Mouse (Mus musculus): Measurements from ENCODE around the gene Slc9a5. TPM values are rescaled to one million over a fixed set of nuclear protein-coding genes. Genes with fewer than 3 reads are reported as not detected.

Gene Slc9a5
- polyA plus RNA-seq, 1 experiment = 3.4 TPM

DNA sequence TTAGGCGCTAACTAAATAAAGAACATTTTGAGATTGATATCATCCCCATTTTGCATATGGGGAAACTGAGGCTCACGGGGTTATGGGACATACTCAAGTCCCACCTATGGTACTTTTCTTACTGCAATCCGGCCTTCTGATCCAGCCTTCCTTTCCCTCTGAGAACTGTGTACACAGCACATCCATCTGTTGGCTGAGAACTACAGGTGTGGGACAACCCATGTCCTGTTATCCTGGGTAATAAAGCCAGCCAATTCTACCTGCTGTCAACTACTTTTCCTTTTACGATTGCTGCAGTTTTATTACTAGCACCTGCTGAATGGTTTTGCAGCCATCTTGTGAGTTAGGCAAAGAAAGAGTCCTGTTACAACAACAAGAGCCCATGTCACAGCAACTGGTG lies 5.9 kb downstream of the Slc9a5 start:
- DNase-seq (ENCODE audit: low spot score) = no peak

DNA sequence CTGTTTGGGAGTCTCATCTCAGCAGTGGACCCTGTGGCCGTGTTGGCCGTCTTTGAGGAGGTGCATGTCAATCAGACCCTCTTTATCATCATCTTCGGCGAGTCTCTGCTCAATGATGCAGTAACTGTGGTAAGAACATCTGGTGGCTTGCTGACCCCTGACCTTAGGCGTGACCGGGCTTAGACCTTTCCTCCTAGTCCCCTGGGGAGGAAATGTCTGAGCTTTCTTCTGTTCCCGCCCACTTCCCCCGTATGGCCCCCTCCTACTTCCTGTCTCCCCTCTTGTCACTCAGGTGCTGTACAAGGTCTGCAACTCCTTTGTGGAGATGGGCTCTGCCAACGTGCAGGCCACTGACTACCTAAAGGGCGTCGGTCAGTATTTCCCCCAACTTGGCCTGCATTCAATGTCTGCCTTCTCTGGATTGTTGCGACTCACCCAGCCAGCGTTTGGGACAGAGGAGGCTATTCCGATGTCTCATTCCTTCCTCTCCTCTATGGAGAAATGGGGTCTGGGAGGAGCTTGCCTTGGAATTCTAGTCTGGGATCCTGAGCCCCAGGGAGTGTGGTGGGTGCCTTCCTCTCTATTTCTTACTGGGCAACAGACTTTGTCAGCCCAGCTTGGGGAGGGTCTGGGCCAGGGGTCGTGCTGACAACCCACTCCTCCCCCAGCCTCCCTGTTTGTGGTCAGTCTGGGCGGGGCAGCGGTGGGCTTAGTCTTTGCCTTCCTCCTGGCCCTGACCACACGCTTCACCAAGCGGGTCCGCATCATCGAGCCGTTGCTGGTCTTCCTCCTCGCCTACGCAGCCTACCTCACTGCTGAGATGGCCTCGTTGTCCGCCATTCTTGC lies 6.8 kb downstream of the Slc9a5 start:
- no peak for DNase-seq (ENCODE audit: low spot score)

- DNase-seq (ENCODE audit: low spot score) = no peak
Measured at GRCm38 (mm10) chr8:105356681-105357080, 8.0 kb downstream of the Slc9a5 start.

DNA sequence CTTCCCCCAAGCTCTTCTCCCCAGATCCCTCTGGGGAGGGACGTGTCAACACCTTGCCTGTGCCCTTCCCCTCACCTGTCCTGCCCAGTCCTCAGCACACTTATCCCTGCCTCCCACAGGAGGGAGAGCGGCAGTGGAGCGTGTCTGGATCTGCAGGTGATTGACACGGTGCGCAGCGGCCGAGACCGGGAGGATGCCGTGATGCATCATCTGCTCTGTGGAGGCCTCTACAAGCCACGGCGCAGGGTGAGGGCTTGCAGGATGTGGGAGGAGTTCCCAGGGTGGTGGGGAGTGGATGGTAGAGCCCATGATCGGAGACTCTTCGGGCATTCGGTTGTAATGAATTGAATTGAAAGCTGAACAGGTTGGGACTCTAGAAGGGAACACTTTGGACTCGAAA lies 10.6 kb downstream of the Slc9a5 start:
- DNase-seq (ENCODE audit: low spot score) = no peak

DNA sequence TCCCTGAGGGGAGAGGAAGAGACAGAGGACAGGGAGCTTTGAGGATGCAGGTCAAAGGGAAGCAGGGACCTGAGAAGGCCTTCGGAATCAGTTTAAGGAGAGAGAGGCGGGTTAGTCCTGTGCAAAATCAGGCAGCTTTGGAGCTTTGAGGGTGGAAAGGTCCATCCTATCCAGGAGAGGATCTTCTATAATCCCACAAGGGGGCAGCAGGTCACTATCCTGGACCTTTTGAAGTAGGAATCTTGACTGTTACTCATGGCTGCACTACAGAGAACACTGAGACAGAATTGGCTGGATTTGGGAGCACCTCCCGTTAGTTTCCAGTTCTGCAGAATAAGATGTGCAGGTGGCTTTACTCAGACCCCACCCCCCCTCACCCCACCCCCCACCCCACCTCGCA lies 11.0 kb downstream of the Slc9a5 start:
- DNase-seq (ENCODE audit: low spot score) = no peak

- DNase-seq (ENCODE audit: low spot score) = no peak
Measured at GRCm38 (mm10) chr8:105361751-105362702, 13.4 kb downstream of the Slc9a5 start.

DNA sequence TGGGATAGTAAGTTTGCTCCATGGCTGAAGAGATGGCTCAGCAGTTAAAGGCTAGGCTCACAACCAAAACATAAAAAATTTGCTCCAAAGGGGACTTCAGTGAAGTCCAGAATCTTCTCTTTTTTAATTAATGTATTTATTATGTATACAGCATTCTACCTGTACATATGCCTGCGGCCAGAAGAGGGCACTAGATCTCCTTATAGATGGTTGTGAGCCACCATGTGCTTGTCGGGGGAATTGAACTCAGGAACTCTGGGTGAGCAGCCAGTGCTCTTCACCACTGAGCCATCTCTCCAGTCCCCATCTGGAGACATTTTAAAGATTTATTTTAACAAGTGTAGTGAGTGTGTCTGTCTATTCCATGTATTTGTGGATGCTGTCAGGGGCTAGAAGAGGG lies 18.5 kb downstream of the Slc9a5 start:
- DNase-seq (ENCODE audit: low spot score) = no peak

GRCm38 (mm10) chr8:105372473-105372872 lies 23.8 kb downstream of the Slc9a5 start:
- no peak for DNase-seq (ENCODE audit: low spot score)

DNA sequence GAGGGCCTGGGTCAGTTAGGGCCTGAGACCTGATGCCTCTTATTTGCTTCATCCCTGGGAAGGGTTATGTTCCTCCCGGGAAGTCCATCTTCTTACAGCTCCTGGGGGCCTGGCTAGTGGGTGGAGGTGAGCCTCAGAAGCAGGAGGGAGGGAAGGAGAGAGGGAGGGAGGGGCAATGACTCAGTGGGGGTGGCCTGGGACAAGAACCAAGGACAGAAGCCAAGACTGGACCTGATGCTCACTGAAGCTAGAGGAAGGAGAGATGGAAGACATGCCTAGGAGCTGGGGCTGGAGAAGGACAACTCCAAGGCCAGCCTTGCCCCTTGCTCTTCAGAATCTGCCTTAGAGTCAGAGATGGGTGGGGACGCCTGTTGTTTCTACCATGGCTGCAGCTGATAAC lies 24.4 kb downstream of the Slc9a5 start, which contains the start of gene Plekhg4:
TSS of gene Plekhg4 (plus strand) at position 243 of the 400 bp plus-strand sequence.
- no peak for DNase-seq (ENCODE audit: low spot score)

GRCm38 (mm10) chr8:105374513-105374966 lies 25.9 kb downstream of the Slc9a5 start:
- no peak for DNase-seq (ENCODE audit: low spot score)

- peak; percentile 49 for DNase-seq (ENCODE audit: low spot score)
Measured at GRCm38 (mm10) chr8:105378673-105379072, 30.0 kb downstream of the Slc9a5 start.

GRCm38 (mm10) chr8:105380308-105380707 lies 31.7 kb downstream of the Slc9a5 start:
- DNase-seq (ENCODE audit: low spot score) = no peak

GRCm38 (mm10) chr8:105384070-105384469 lies 35.4 kb downstream of the Slc9a5 start:
- DNase-seq (ENCODE audit: low spot score) = no peak

DNA sequence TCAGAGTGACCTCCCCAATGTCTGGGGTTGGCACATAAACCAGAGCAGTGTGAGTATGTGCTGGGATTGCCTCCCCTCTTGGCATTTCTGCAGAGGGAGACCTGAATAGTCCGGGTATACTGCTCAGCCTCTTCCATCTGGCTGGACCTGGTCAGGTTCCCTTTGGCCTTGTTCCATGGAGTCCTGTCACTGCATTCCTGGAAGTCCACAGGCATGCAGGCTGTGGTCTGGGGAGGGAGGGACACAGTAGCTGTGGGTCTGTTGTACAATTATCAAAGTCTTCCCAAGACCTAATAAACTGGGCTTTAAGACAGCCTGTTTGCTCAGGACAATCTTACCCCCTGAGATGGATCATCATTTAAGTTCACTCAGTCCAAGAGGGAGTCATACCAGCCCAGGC lies 38.5 kb downstream of the Slc9a5 start:
- no peak for DNase-seq (ENCODE audit: low spot score)

- DNase-seq (ENCODE audit: low spot score) = no peak
Measured at GRCm38 (mm10) chr8:105389096-105389495, 40.5 kb downstream of the Slc9a5 start.

DNA sequence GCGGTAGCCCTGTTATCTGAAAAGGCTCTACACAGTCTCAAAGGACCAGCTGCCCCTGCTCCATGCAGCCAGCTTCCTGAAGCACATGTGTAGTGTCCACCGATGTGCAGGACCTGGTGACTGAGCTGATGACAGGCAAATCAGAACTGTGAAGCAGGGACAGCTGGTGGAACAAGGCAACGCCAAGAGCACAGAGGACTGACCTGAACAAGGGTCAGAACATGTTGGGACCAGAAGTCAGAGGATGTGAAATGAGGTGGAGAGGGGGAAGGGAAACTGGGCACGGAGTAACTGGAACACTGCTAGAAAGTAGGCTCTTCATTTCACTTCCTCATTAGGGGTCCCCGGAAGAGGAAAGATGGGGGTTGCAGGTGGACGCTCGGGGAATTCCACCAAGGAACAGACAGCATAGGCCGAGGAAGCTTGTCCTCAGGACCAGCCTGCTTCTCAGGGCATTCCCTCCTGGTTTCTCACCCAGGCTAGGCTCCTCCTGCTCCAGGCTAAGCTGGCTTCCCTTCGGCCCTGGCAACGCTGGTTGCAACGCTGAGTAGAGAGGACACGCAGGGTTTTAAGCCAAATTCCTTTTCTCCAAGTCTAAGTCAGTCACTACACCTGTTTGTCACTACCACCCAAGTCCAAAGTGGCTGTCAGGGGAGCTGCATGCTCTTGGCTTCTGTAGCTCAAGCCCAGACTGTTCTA lies 44.6 kb downstream of the Slc9a5 start:
- no peak for DNase-seq (ENCODE audit: low spot score)

- no peak for DNase-seq (ENCODE audit: low spot score)
Measured at GRCm38 (mm10) chr8:105393915-105394314, 45.3 kb downstream of the Slc9a5 start.

GRCm38 (mm10) chr8:105397747-105398146 lies 49.1 kb downstream of the Slc9a5 start:
- DNase-seq (ENCODE audit: low spot score) = no peak

DNA sequence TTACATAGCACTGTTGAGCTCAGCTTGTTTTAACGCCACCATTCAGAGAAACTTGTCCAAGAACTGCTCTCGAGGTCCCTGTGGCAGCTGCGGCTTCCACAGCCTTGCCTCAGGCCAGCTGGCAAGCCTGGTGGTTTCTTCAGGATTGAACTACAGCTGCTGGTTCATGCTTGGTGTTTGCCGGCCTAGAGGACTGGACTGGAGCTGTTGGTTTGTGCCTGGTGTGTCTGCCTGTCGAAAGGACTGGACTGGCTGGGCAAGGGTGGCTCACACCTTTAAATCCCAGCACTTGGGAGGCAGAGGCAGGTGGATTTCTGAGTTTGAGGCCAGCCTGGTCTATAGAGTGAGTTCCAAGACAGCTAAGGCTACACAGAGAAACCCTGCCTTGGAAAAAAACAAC lies 51.4 kb downstream of the Slc9a5 start:
- no peak for DNase-seq (ENCODE audit: low spot score)

DNA sequence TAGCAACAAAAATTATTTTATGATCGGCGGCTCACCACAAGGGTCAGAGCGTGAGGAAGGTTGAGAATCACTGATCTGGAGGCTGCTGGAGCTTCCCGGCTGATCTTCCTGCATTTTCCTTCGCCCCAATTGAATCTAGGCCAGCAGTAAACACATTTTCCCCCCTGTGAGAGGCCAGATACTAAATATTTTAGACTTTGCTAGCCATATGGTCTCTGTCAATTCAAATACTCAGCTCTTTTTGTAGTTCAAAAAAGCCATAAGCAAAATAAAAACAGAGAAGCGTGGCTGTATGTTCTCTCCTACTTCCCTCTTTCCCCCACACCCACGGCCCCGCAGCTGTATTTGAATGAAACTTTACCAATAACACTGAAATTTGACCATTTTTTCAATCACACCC lies 54.8 kb downstream of the Slc9a5 start:
- DNase-seq (ENCODE audit: low spot score) = no peak

DNA sequence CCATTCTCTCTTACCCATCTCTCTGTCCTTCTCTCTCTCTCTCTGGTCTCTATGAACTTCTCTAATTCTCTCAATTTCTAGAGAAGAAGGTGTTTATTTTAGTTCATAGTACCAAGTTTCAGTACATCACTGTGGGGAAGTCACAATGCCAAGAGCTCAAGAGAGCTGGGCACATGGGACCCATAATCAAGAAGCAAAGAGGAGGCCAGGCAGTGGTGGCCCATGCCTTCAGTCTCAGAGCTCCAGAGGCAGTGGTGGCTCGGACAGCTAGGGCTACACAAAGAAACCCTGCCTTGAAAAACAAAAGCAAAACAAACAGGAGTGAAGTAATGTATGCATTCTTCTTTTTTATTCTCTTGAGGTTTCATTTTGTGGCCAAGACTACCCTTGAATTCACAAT lies 55.9 kb downstream of the Slc9a5 start:
- no peak for DNase-seq (ENCODE audit: low spot score)

GRCm38 (mm10) chr8:105406416-105406815 lies 57.8 kb downstream of the Slc9a5 start:
- DNase-seq (ENCODE audit: low spot score) = no peak
